Mouse (Mus musculus) MEL (cell line): ENCODE data around the gene 1810046K07Rik. TPM values are rescaled to one million over a fixed set of nuclear protein-coding genes. Genes with fewer than 3 reads are reported as not detected.

ENCODE experiments used
- DNase-seq: peaks from one replicate; pipeline ENCODE4 v3.0.0; 2011; ENCODE audit warnings: low read depth, low spot score
- H3K27ac ChIP-seq: 2 replicates; pipeline ENCODE4 v1.5.1; 2012; ENCODE audit warnings: low read depth, mild to moderate bottlenecking, control low read depth, low read length, moderate library complexity; ENCODE audit not compliant: control insufficient read depth
- H3K27me3 ChIP-seq, 2 experiments: fragments of 150-350 bp in 1 of 2; sonication (generic) in 1 of 2; 2 replicates each; pipeline ENCODE4 v1.6.1; 2012; ENCODE audit warnings: low read length in 2 of 2, mild to moderate bottlenecking in 2 of 2, improper control_type of control experiment in 1 of 2, moderate library complexity in 1 of 2; ENCODE audit not compliant: insufficient read depth in 2 of 2, control insufficient read depth in 1 of 2
- H3K36me3 ChIP-seq, 2 experiments: 2 replicates each; pipeline ENCODE4 v1.6.1; 2012 to 2014; ENCODE audit warnings: low read length in 2 of 2, improper control_type of control experiment in 1 of 2, inconsistent platforms in 1 of 2, mild to moderate bottlenecking in 1 of 2; ENCODE audit not compliant: insufficient read depth in 2 of 2, control insufficient read depth in 1 of 2
- H3K4me1 ChIP-seq, 2 experiments: fragments of 150-350 bp in 1 of 2; sonication (generic) in 1 of 2; 2 replicates each; pipeline ENCODE4 v1.6.1; 2012; ENCODE audit warnings: low read length in 2 of 2, improper control_type of control experiment in 1 of 2, mild to moderate bottlenecking in 1 of 2; ENCODE audit not compliant: insufficient read depth in 2 of 2, control insufficient read depth in 1 of 2
- H3K4me3 ChIP-seq, 2 experiments: fragments of 150-350 bp in 1 of 2; sonication (generic) in 1 of 2; 2 replicates each; pipeline ENCODE4 v1.5.1; 2012; ENCODE audit warnings: low read depth in 2 of 2, low read length in 2 of 2, mild to moderate bottlenecking in 2 of 2, moderate library complexity in 2 of 2, control low read depth in 1 of 2, improper control_type of control experiment in 1 of 2; ENCODE audit not compliant: control insufficient read depth in 1 of 2, insufficient read depth in 1 of 2
- H3K79me2 ChIP-seq: 2 replicates; pipeline ENCODE4 v1.6.1; 2012; ENCODE audit warnings: mild to moderate bottlenecking, low read length, moderate library complexity; ENCODE audit not compliant: control insufficient read depth, poor library complexity, insufficient read depth
- H3K9ac ChIP-seq: 2 replicates; pipeline ENCODE4 v1.6.1; 2012; ENCODE audit warnings: low read depth, mild to moderate bottlenecking, control low read depth, low read length, moderate library complexity; ENCODE audit not compliant: control insufficient read depth, poor library complexity, severe bottlenecking
- H3K9me3 ChIP-seq: fragments of 150-350 bp; sonication (generic); replicated peaks from 2 replicates; pipeline ENCODE4 v1.6.1; 2012; ENCODE audit warnings: mild to moderate bottlenecking, low read length, improper control_type of control experiment, moderate library complexity; ENCODE audit not compliant: insufficient read depth
- BHLHE40 ChIP-seq: IDR thresholded peaks from 2 replicates; pipeline ENCODE4 v1.6.1; 2012; ENCODE audit warnings: low read depth, mild to moderate bottlenecking, inconsistent platforms, low read length, improper control_type of control experiment, borderline replicate concordance
- CHD1 ChIP-seq: IDR thresholded peaks from 2 replicates; pipeline ENCODE4 v1.6.1; 2012; ENCODE audit warnings: low read depth, mild to moderate bottlenecking, inconsistent platforms, low read length, improper control_type of control experiment
- CHD2 ChIP-seq: IDR thresholded peaks from 2 replicates; pipeline ENCODE4 v1.6.1; 2011; ENCODE audit warnings: low read length, improper control_type of control experiment
- CTCF ChIP-seq, 3 experiments: IDR thresholded peaks in 2 of 3; conservative IDR thresholded peaks in 1 of 3; 2 replicates each; pipeline ENCODE4 v1.5.1; 2011 to 2012; ENCODE audit warnings: low read length in 3 of 3, low read depth in 2 of 3, mild to moderate bottlenecking in 2 of 3, improper control_type of control experiment in 1 of 3, inconsistent platforms in 1 of 3, mixed read lengths in 1 of 3, moderate library complexity in 1 of 3; ENCODE audit not compliant: control insufficient read depth in 1 of 3, insufficient read depth in 1 of 3, poor library complexity in 1 of 3, severe bottlenecking in 1 of 3
- E2F4 ChIP-seq: IDR thresholded peaks from 2 replicates; pipeline ENCODE4 v1.6.1; 2011; ENCODE audit warnings: low read depth, low read length, improper control_type of control experiment, borderline replicate concordance
- ELF1 ChIP-seq: IDR thresholded peaks from 2 replicates; pipeline ENCODE4 v1.6.1; 2014; ENCODE audit warnings: low read depth, mild to moderate bottlenecking, inconsistent platforms, low read length, improper control_type of control experiment, moderate library complexity
- ETS1 ChIP-seq: IDR thresholded peaks from 2 replicates; pipeline ENCODE4 v1.6.1; 2012; ENCODE audit warnings: low read depth, mild to moderate bottlenecking, inconsistent platforms, low read length, improper control_type of control experiment, moderate library complexity
- GABPA ChIP-seq: IDR thresholded peaks from 2 replicates; pipeline ENCODE4 v1.6.1; 2012; ENCODE audit warnings: low read depth, mild to moderate bottlenecking, inconsistent platforms, low read length, improper control_type of control experiment, moderate library complexity
- GATA1 ChIP-seq: IDR thresholded peaks from 2 replicates; pipeline ENCODE4 v1.6.1; 2011; ENCODE audit warnings: low read depth, low read length, improper control_type of control experiment
- JUND ChIP-seq: IDR thresholded peaks from 2 replicates; pipeline ENCODE4 v1.6.1; 2011; ENCODE audit warnings: low read depth, mild to moderate bottlenecking, improper control_type of control experiment, low read length
- MAFK ChIP-seq: IDR thresholded peaks from 2 replicates; pipeline ENCODE4 v1.6.1; 2011; ENCODE audit warnings: low read depth, mild to moderate bottlenecking, low read length, improper control_type of control experiment, borderline replicate concordance
- MAZ ChIP-seq: IDR thresholded peaks from 2 replicates; pipeline ENCODE4 v1.6.1; 2012; ENCODE audit warnings: low read depth, mild to moderate bottlenecking, inconsistent platforms, low read length, improper control_type of control experiment
- MEF2A ChIP-seq: IDR thresholded peaks from 2 replicates; pipeline ENCODE4 v1.6.1; 2014; ENCODE audit warnings: low read depth, mild to moderate bottlenecking, inconsistent platforms, low read length, improper control_type of control experiment; ENCODE audit not compliant: poor library complexity, insufficient replicate concordance, severe bottlenecking; ENCODE audit errors: extremely low read depth
- MYC ChIP-seq: IDR thresholded peaks from 2 replicates; pipeline ENCODE4 v1.6.1; 2011; ENCODE audit warnings: low read depth, mild to moderate bottlenecking, low read length, improper control_type of control experiment, moderate library complexity
- NELFE ChIP-seq: IDR thresholded peaks from 2 replicates; pipeline ENCODE4 v1.6.1; 2011; ENCODE audit warnings: low read depth, low read length, improper control_type of control experiment
- POLR2A ChIP-seq, 2 experiments: IDR thresholded peaks; 2 replicates each; pipeline ENCODE4 v1.6.1; 2011 to 2012; ENCODE audit warnings: low read length in 2 of 2, mild to moderate bottlenecking in 2 of 2, control low read depth in 1 of 2, improper control_type of control experiment in 1 of 2, low read depth in 1 of 2, moderate library complexity in 1 of 2; ENCODE audit not compliant: control insufficient read depth in 1 of 2, insufficient read depth in 1 of 2, poor library complexity in 1 of 2
- POLR2AphosphoS5 ChIP-seq: IDR thresholded peaks from 2 replicates; pipeline ENCODE4 v1.6.1; 2012; ENCODE audit warnings: low read depth, borderline replicate concordance, mild to moderate bottlenecking, inconsistent platforms, low read length, moderate library complexity, mixed read lengths
- SIN3A ChIP-seq: IDR thresholded peaks from 2 replicates; pipeline ENCODE4 v1.6.1; 2012; ENCODE audit warnings: low read length, improper control_type of control experiment, inconsistent platforms
- SMC3 ChIP-seq: IDR thresholded peaks from 2 replicates; pipeline ENCODE4 v1.6.1; 2011; ENCODE audit warnings: low read depth, low read length, improper control_type of control experiment
- USF1 ChIP-seq: IDR thresholded peaks from 2 replicates; pipeline ENCODE4 v1.6.1; 2014; ENCODE audit warnings: low read depth, mild to moderate bottlenecking, inconsistent platforms, low read length, improper control_type of control experiment, moderate library complexity
- ZC3H11A ChIP-seq: IDR thresholded peaks from 2 replicates; pipeline ENCODE4 v1.6.1; 2012; ENCODE audit warnings: low read depth, mild to moderate bottlenecking, inconsistent platforms, low read length, improper control_type of control experiment
- ZKSCAN1 ChIP-seq: IDR thresholded peaks from 2 replicates; pipeline ENCODE4 v1.6.1; 2012; ENCODE audit warnings: low read depth, mild to moderate bottlenecking, inconsistent platforms, low read length, improper control_type of control experiment, moderate library complexity
- ZNF384 ChIP-seq: IDR thresholded peaks from 2 replicates; pipeline ENCODE4 v1.6.1; 2012; ENCODE audit warnings: low read depth, mild to moderate bottlenecking, inconsistent platforms, low read length, improper control_type of control experiment
- polyA plus RNA-seq, 2 experiments: library from polyadenylated mRNA; stranded (reverse) in 1 of 2; unstranded in 1 of 2; fragments of >175 nt in 1 of 2; fragments of >200 nt in 1 of 2; gene quantifications; 2 replicates each; pipeline versions ENCODE4 v1.2.1 to v1.2.4; 2012; ENCODE audit warnings: low replicate concordance in 2 of 2, low read depth in 1 of 2; ENCODE audit not compliant: insufficient read length in 2 of 2, insufficient read depth in 1 of 2, missing spikeins in 1 of 2
- total RNA-seq: library from RNA; depleted of rRNA; stranded (reverse); fragments of 300-350 nt; gene quantifications from 2 replicates; pipeline ENCODE4 v1.2.3, GENCODE M21; 2012

The 1810046K07Rik gene
- total and polyA plus RNA-seq, 3 experiments, result not detected

- DNase-seq, result no peak
- Histone ChIP-seq H3K9ac (no peak within 1 kb of the TSS), H3K4me1 (0 out of 4 replicates have a peak, but pooled peaks cover 0 to 4% of the 10 kb centered on the region in 2 experiments), H3K27me3 (peaks cover 23 to 30% of the 10 kb centered on the region in 2 experiments), H3K27ac (no peak within 1 kb of the TSS), H3K4me3 (no peak within 1 kb of the TSS), H3K79me2 (no peaks in the 10 kb centered on the region), H3K36me3 (no peaks in the 10 kb centered on the region; a peak in 1 of 4 replicates), H3K9me3 (no peaks in the 10 kb centered on the region)
- TF ChIP-seq BHLHE40 (no peak), ELF1 (no peak), SMC3 (no peak), ZNF384 (no peak), CHD2 (no peak), E2F4 (no peak), USF1 (no peak), GATA1 (no peak), GABPA (no peak), ZKSCAN1 (no peak)
- TF ChIP-seq, all 39 proteins: peak for 0
These were observed 50.0 kb downstream of the 1810046K07Rik start, which contains the start of gene Colca2 for GRCm38 (mm10) chr9:51278500-51279381. Gene Colca2 (minus strand): TSS chr9:51278569.

GRCm38 (mm10) chr9:51277834-51278498 is 50.8 kb downstream of the 1810046K07Rik start:
- H3K36me3 ChIP-seq, result no peaks in the 10 kb centered on the region; a peak in 1 of 4 replicates
- no peak overlapping the region for H3K9ac ChIP-seq
- H3K27me3 ChIP-seq, result peaks cover 18 to 32% of the 10 kb centered on the region in 2 experiments
- H3K4me3 ChIP-seq, result no peak overlapping the region
- DNase-seq, result no peak
- TF ChIP-seq ZC3H11A, result no peak
- TF ChIP-seq SIN3A, result no peak
- no peak for TF ChIP-seq NELFE
- no peak for TF ChIP-seq JUND
- TF ChIP-seq POLR2A (IDR thresholded peaks at IDR 0.05; ENCODE audit: control insufficient read depth in 1 of 2, insufficient read depth in 1 of 2, low read depth in 1 of 2, low read length in 2 of 2, poor library complexity in 1 of 2), result no peak
- TF ChIP-seq SMC3, result no peak
- no peak for TF ChIP-seq E2F4
- TF ChIP-seq CTCF (IDR thresholded peaks at IDR 0.05 in 2 of 3, conservative IDR thresholded peaks at IDR 0.05 in 1 of 3; ENCODE audit: control insufficient read depth in 1 of 3, insufficient read depth in 1 of 3, low read depth in 2 of 3, low read length in 3 of 3, poor library complexity in 1 of 3, severe bottlenecking in 1 of 3), result no peak
- TF ChIP-seq POLR2AphosphoS5, result no peak
- no peak for TF ChIP-seq CHD1
- no peak for TF ChIP-seq MAZ
- TF ChIP-seq MEF2A, result no peak
- TF ChIP-seq MAFK, result no peak
- no peak for TF ChIP-seq ETS1
- TF ChIP-seq MYC, result no peak
- no peak for TF ChIP-seq BHLHE40
- H3K79me2 ChIP-seq, result no peaks in the 10 kb centered on the region
- H3K4me1 ChIP-seq, result 0 out of 4 replicates have a peak, but pooled peaks cover 0 to 4% of the 10 kb centered on the region in 2 experiments
- no peaks in the 10 kb centered on the region for H3K9me3 ChIP-seq
- no peak overlapping the region for H3K27ac ChIP-seq
